Mouse (Mus musculus) forebrain, embryonic 12.5 days (tissue): ENCODE results near the gene Ubash3b. TPM values are rescaled to one million over a fixed set of nuclear protein-coding genes. Genes with fewer than 3 reads are reported as not detected.

ENCODE experiments used
- ATAC-seq: fragments of 200-750 bp; cut with Nextera tagmentation; 2 replicates; pipeline ENCODE4 v1.8.0; 2017; ENCODE audit warnings: moderate TSS enrichment; ENCODE audit not compliant: low FRiP score
- H3K27ac ChIP-seq: fragments of 300-500 bp; sonication (generic); 2 replicates; pipeline ENCODE4 v1.5.1; 2016; ENCODE audit warnings: mild to moderate bottlenecking
- H3K27me3 ChIP-seq: fragments of 300-500 bp; sonication (generic); 2 replicates; pipeline ENCODE4 v1.6.1; 2016; ENCODE audit warnings: mild to moderate bottlenecking
- H3K36me3 ChIP-seq: fragments of 300-500 bp; sonication (generic); replicated peaks from 2 replicates; pipeline ENCODE4 v1.6.1; 2016; ENCODE audit warnings: mild to moderate bottlenecking
- H3K4me1 ChIP-seq: fragments of 300-500 bp; sonication (generic); 2 replicates; pipeline ENCODE4 v1.6.1; 2016
- H3K4me2 ChIP-seq: fragments of 300-500 bp; sonication (generic); 2 replicates; pipeline ENCODE4 v1.6.1; 2016; ENCODE audit warnings: mild to moderate bottlenecking, moderate library complexity
- H3K4me3 ChIP-seq: fragments of 300-500 bp; sonication (generic); replicated peaks from 2 replicates; pipeline ENCODE4 v1.5.1; 2016; ENCODE audit warnings: mild to moderate bottlenecking
- H3K9ac ChIP-seq: fragments of 300-500 bp; sonication (generic); 2 replicates; pipeline ENCODE4 v1.6.1; 2016; ENCODE audit warnings: mild to moderate bottlenecking
- H3K9me3 ChIP-seq: fragments of 300-500 bp; sonication (generic); 2 replicates; pipeline ENCODE4 v1.6.1; 2016
- WGBS: fragments of 180-500 bp; shearing (Covaris S2); methylation state at CpG from one replicate; pipeline ENCODE4 v1.1.7; 2016; 5-methylcytosine and 5-hydroxymethylcytosine counted together
- polyA plus RNA-seq: library from polyadenylated mRNA; unstranded; fragments of >200 nt; fragmentation: Nextera tagmentation; extraction: Ambion mirVana; gene quantifications from 2 replicates; pipeline ENCODE4 v1.2.1, GENCODE M21; 2016

Ubash3b gene
- polyA plus RNA-seq, 1 experiment from 2014 or later = 9.9 TPM

DNA sequence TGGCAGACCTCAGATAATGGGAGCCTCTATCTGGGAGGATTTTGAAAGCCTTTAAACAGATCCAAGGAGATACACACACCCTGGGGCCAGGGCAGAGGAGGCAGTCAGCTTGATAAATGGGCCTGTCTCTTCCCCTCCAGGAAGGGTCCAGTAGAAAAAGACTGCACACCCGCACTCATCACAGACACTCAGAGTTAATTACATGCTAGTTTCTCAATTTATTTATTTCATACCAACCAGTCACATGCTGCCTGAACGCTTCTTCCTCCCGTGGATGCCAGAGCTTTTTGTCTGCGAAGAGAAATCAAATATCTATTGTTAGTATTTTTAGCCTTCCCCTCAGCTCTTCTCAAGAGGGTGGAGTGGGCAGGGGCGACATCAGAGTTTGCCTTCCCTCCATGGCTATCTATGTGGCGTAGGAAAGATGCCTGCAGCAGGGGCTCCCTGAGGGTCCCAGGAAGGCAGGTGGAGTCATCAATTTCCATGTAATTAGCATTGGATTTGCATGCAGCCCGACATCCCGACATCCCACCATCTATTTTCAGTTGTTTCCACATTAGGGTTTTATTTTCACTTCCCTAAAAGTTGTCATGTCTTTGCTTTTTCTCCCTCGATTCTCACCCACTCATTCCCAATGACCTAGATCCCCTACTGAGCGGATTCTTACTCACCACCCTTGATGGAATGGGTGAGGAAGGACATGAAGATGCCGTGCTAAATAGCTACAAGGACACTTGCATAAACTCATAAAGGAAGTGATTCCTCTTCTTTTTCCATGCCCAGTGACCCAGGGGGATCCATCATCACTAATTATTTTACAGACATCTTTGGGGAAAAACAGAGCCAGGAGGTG, 110.2 kb downstream of the Ubash3b start:
- no peak overlapping the region for H3K4me3 ChIP-seq
- H3K9ac ChIP-seq = no peak overlapping the region
- WGBS = 71% methylated on average over 11 of the region's 11 CpGs
- no peak for ATAC-seq
- no peaks in the 10 kb centered on the region for H3K9me3 ChIP-seq
- no peaks in the 10 kb centered on the region for H3K36me3 ChIP-seq
- no peaks in the 10 kb centered on the region for H3K27me3 ChIP-seq
- H3K4me1 ChIP-seq = 0 out of 2 replicates have a peak, but pooled peaks cover 8% of the 10 kb centered on the region
- H3K27ac ChIP-seq = peak overlapping the region; percentile 42; the same call in 1 of the 2 replicates
- H3K4me2 ChIP-seq = no peak overlapping the region

DNA sequence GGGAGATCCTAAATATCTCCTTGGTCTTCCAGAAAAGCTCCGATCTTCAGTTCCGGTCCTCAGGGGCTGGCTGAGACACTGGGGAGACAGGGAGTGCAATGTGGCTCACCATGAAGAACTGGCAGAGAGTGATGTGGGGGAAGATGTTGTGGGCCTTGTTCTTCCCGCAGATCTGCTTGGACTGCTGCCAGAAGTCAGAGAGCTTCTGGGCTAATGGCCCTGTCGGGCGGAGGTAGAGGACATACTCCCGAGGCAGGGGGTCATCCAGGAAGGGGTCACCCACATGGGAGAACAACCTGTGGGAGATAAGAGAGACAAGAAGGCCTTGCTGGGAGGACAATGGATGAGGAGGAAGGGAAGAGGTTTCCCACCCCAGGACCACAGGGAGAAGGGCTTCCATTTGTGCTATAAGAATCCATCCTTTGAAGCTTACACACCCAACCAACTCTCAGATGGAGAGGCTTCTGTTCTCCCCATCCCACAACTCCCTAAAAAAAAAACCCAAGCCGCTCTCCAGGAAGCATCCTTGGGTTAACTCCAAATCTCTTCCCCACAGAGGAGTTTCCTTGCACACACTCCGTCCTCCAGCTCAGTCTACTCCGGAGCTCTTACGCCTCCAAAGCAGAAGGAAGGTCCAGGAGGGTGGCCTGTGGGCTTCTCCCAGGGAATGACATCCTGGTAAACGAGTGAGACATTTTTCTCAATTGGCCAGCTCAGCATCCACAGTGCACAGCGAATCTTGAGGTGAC, 111.0 kb downstream of the Ubash3b start:
- WGBS = 85% methylated on average over 12 of the region's 12 CpGs
- peak overlapping the region; percentile 19; the same call in 1 of the 2 replicates for H3K27ac ChIP-seq

DNA sequence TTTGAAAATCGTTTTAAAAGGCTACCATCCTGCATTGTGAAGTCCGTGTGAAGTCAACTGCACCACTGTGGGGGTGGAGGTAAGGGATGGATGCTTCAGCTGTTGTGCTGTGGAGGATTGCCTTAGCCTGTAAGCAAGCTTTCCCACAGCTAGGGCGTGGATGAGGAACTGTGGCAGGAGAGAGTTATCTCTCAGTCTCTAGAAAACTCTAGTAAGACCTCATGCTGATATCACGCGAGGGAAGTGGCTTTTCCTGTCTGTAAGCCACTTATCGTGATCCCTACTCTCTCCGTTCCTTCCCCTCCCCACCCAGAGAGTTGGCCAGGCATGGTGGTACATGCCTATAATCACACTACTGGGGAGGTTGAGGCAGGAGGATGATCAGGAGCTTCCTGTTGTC, 112.2 kb downstream of the Ubash3b start:
- H3K9me3 ChIP-seq = no peaks in the 10 kb centered on the region
- no peak overlapping the region for H3K4me2 ChIP-seq
- no peak overlapping the region for H3K27ac ChIP-seq
- H3K4me3 ChIP-seq = no peak overlapping the region
- no peaks in the 10 kb centered on the region for H3K27me3 ChIP-seq
- no peak overlapping the region for H3K9ac ChIP-seq
- no peak for ATAC-seq
- no peaks in the 10 kb centered on the region for H3K36me3 ChIP-seq
- 87% methylated on average over 7 of the region's 7 CpGs for WGBS
- peaks cover 12% of the 10 kb centered on the region; the same call in 1 of the 2 replicates for H3K4me1 ChIP-seq

More for the DNA sequence above, 111.0 kb downstream of the Ubash3b start:
- H3K4me3 ChIP-seq = no peak overlapping the region
- H3K27me3 ChIP-seq = no peaks in the 10 kb centered on the region
- no peak overlapping the region for H3K4me2 ChIP-seq
- no peak overlapping the region for H3K9ac ChIP-seq
- H3K4me1 ChIP-seq = peaks cover 10% of the 10 kb centered on the region; the same call in 1 of the 2 replicates
- no peaks in the 10 kb centered on the region for H3K9me3 ChIP-seq
- no peak for ATAC-seq
- H3K36me3 ChIP-seq = no peaks in the 10 kb centered on the region

DNA sequence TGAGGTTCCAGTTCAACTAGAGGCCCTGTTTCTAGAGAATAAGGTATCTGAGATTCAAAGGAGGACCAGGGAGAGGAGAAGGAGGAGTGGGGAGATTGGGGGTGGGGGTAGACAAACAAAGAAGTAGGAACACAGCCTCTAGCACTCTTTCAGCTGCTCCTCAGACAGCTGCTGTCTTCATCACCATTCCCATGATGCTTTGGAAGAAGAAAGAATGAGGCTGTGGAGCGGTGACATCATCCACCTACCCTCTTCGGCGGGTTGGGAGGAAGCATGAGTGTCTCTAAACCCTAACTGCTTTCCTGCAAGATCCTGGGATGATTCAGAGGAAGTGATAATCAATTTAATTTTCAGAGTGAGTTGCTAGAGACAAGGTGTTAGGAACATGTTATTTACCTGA, 112.7 kb downstream of the Ubash3b start:
- Histone ChIP-seq H3K4me2 (no peak overlapping the region), H3K27me3 (no peaks in the 10 kb centered on the region), H3K4me1 (peaks cover 12% of the 10 kb centered on the region; the same call in 1 of the 2 replicates), H3K4me3 (no peak overlapping the region), H3K36me3 (no peaks in the 10 kb centered on the region), H3K27ac (no peak overlapping the region), H3K9ac (no peak overlapping the region), H3K9me3 (no peaks in the 10 kb centered on the region)
- 71% methylated on average over 3 of the region's 3 CpGs for WGBS
- ATAC-seq = no peak

DNA sequence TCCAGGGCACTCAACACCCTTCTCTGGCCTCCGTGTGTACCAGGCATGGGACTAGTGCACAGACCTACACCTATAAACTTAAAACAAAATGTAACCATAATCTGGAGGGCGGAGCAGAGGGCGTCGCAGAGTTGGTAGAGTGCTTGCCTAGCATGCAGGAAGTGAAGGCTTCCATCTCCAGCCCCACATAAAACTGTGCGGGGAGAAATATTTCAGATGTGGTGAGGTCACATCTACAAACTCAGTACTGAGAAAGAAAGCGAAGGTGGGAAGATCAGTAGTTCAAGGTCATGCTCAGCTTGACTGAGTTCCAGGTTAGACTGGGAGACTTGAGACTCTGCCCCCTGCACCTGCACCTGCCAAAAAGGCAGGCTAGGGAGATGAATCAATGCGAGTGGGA, 113.3 kb downstream of the Ubash3b start:
- Histone ChIP-seq H3K36me3 (no peaks in the 10 kb centered on the region), H3K27ac (no peak overlapping the region), H3K27me3 (no peaks in the 10 kb centered on the region), H3K9ac (no peak overlapping the region), H3K4me1 (peaks cover 12% of the 10 kb centered on the region; the same call in 1 of the 2 replicates), H3K9me3 (no peaks in the 10 kb centered on the region), H3K4me2 (no peak overlapping the region), H3K4me3 (no peak overlapping the region)
- no peak for ATAC-seq
- WGBS = 96% methylated on average over 7 of the region's 7 CpGs

DNA sequence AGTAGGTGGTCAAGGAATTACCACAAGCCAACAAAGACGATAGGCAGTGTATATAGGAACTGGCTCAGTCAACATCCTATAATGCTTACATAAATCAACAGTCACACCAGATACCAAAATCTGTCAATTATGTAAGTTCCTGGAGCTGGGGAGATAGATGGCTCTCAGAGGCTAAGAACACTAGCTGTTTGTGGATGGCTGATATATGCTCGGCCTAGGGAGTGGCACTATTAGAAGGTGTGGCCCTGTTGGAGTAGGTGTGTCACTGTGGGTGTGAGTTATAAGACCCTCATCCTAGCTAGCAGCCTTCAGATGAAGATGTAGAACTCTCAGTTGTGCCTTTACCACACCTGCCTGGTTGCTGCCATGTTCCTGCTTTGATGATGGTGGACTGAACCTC, 113.8 kb downstream of the Ubash3b start:
- Histone ChIP-seq H3K4me3 (no peak overlapping the region), H3K9ac (no peak overlapping the region), H3K9me3 (no peaks in the 10 kb centered on the region), H3K36me3 (no peaks in the 10 kb centered on the region), H3K27ac (no peak overlapping the region), H3K27me3 (no peaks in the 10 kb centered on the region), H3K4me1 (peaks cover 12% of the 10 kb centered on the region; the same call in 1 of the 2 replicates), H3K4me2 (no peak overlapping the region)
- WGBS = 91% methylated on average over 2 of the region's 2 CpGs
- no peak for ATAC-seq

DNA sequence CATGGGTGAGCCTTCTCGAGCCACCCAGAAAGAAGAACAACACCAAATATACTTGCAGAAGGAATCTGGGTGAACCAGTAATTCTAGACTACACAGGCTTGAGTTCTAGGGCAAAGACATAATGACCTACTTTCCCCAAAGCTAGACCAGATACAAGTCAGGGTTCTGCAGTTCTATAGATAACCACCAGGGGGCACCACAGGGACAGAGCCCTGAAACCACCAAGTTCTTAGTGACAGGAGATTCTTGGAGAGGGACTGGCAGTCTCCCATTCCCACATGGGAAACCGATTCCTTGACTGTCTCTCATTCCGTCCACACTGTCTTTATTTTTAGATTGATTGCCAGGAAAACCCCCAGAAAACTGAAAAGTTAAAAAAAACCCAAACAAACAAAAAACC, 116.9 kb downstream of the Ubash3b start:
- H3K9ac ChIP-seq = no peak overlapping the region
- peak; percentile 20; the same call in 1 of the 2 replicates for ATAC-seq
- no peak overlapping the region for H3K27ac ChIP-seq
- H3K4me3 ChIP-seq = no peak overlapping the region
- no peaks in the 10 kb centered on the region for H3K36me3 ChIP-seq
- H3K4me2 ChIP-seq = no peak overlapping the region
- H3K9me3 ChIP-seq = no peaks in the 10 kb centered on the region
- H3K27me3 ChIP-seq = no peaks in the 10 kb centered on the region
- H3K4me1 ChIP-seq = peaks cover 4% of the 10 kb centered on the region; the same call in 1 of the 2 replicates
- WGBS = 15% methylated on average over 3 of the region's 3 CpGs

DNA sequence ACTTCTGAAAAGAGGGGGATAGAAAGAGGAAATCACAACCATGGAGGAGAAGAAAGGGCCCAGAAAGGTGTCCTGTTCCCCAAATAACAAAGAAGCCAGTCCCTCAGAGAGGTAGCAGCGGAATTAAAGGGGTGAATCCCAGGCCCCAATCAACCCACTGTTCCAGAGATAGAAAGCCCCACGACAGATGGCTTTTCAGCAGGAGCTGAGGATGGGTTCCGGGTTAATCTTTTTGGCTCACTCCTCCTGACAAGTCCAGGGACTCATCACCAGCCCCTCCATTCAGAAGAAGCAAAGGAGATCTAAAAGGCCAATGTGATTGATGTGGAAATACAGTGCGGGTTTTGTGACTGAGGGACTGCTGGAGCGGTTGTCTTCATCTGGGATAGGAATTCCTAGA, 117.9 kb downstream of the Ubash3b start:
- WGBS = 87% methylated on average over 5 of the region's 5 CpGs
- Histone ChIP-seq H3K9ac (no peak overlapping the region), H3K4me1 (peaks cover 4% of the 10 kb centered on the region; the same call in 1 of the 2 replicates), H3K4me2 (no peak overlapping the region), H3K4me3 (no peak overlapping the region), H3K27me3 (no peaks in the 10 kb centered on the region), H3K9me3 (no peaks in the 10 kb centered on the region), H3K27ac (no peak overlapping the region), H3K36me3 (no peaks in the 10 kb centered on the region)
- ATAC-seq = no peak

DNA sequence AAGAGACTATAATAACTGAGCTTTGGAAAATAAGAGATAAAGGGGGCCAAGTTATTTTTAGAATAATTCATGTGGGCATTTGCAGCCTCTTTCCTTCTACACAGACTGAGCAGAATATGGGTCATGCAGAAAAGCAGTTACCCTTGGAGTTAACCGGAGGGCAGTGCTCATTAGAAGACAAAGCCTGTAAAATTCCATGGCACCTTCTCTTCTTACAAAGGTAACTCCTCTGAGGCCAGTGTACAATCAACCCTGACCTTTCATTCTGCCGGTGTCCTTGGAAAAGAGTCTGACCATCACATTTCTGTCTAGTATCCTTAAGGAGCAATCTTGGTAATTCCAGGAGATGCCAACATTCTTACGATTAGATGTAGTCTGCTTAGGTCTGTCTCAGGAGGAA, 120.1 kb downstream of the Ubash3b start:
- H3K27me3 ChIP-seq = no peaks in the 10 kb centered on the region
- no peak overlapping the region for H3K9ac ChIP-seq
- H3K4me2 ChIP-seq = no peak overlapping the region
- H3K9me3 ChIP-seq = no peaks in the 10 kb centered on the region
- 86% methylated on average over 3 of the region's 3 CpGs for WGBS
- no peak overlapping the region for H3K27ac ChIP-seq
- peaks cover 4% of the 10 kb centered on the region; the same call in 1 of the 2 replicates for H3K4me1 ChIP-seq
- H3K4me3 ChIP-seq = no peak overlapping the region
- no peaks in the 10 kb centered on the region for H3K36me3 ChIP-seq
- ATAC-seq = no peak

DNA sequence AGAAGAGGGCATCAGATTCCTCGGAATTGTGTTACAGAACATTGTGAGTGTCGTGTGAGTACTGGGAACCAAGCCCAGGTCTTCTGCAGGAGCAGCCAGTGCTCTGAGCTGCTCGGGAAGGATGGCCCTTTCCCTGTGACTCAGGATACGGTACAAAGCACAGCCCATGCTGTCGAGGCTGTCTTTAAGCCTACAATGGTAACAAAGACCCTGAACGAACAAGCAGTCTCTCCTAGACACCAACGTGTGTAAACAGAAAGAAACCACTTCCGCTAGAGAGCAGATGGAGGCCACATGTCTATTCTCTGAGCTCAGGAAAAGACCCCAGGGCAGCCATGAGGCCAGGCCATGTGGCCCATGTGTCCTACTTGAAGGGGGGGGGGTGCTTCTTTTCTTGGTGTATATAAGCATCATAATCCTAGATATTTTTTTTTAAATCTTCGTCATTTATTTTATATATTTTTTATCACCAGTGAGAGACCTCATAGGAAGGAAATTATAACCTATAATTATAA, 123.3 kb downstream of the Ubash3b start:
- H3K9me3 ChIP-seq = no peaks in the 10 kb centered on the region
- no peak overlapping the region for H3K27ac ChIP-seq
- no peak for ATAC-seq

DNA sequence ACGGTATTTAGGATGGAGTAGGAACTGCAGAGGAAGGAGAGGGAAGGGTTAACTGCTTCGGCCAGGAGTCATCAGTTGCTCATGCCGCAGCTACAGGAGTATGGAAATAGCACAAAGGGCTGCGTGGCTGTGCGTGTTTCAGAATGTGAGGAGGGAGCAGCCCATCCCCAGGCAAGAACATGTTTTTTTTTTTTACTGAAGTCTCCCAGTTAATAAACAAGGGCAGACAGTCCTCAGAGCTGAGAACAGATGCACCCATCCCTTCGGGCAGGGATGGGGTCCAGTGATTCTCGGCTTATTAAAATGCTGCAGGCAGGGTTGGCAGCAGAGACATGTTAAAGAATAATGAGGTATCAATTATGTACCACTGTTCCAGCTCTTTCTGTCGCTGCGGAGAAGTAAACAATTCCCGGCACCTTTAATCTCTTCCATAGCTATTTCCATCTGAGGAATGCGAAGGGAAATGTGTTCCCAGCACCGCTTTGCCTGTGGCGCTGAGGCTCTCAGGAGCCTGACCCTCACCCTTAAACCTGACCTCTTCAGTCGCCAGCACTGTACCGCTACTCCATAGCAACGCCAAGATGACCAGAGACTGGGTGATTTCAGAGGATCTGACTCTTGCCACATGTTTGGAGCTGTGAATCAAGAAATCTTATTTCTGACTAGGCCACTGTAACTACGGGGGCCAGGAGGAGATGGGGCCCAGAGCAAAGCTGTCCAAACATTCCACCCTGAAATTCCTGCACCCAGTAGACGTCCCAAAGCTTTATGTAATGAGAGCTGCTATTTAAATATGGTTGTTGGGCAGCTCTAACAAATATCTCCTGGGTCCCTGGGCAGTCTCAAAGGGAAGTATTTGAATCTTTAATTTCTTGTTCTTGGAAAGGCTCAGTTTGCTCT, 129.7 kb downstream of the Ubash3b start:
- H3K36me3 ChIP-seq = no peaks in the 10 kb centered on the region
- 45% methylated on average over 18 of the region's 18 CpGs for WGBS
- H3K4me1 ChIP-seq = peaks cover 21% of the 10 kb centered on the region
- H3K4me3 ChIP-seq = no peak overlapping the region
- H3K4me2 ChIP-seq = no peak overlapping the region
- no peak for ATAC-seq
- H3K9ac ChIP-seq = no peak overlapping the region
- H3K27me3 ChIP-seq = no peaks in the 10 kb centered on the region
- peak overlapping the region; percentile 25; the same call in 1 of the 2 replicates for H3K27ac ChIP-seq
- no peaks in the 10 kb centered on the region for H3K9me3 ChIP-seq

More for the DNA sequence above, 123.3 kb downstream of the Ubash3b start:
- no peaks in the 10 kb centered on the region for H3K27me3 ChIP-seq
- H3K36me3 ChIP-seq = no peaks in the 10 kb centered on the region
- H3K9ac ChIP-seq = no peak overlapping the region
- 61% methylated on average over 9 of the region's 9 CpGs for WGBS
- H3K4me1 ChIP-seq = peaks cover 9% of the 10 kb centered on the region; the same call in 1 of the 2 replicates
- no peak overlapping the region for H3K4me2 ChIP-seq
- no peak overlapping the region for H3K4me3 ChIP-seq
